Mouse (Mus musculus) heart, postnatal 36 days (tissue): Measurements from ENCODE around the gene Tfec. TPM values are rescaled to one million over a fixed set of nuclear protein-coding genes. Genes with fewer than 3 reads are reported as not detected.

Experiments used
- DNase-seq, 2 experiments: peaks; one replicate each; pipeline ENCODE4 v3.0.0; 2021 to 2022
- intact Hi-C: fragments of 180-260 bp; cut with DNase I; formaldehyde crosslinking; loops from one replicate; pipeline ENCODE4 v1.15.1; 2025
- total RNA-seq, 2 experiments: library from RNA; stranded (reverse); gene quantifications; 2 replicates each; pipeline ENCODE4 v1.2.3; 2021

Tfec gene
- under 1 TPM; 0.35 to 0.61 TPM for total RNA-seq

GRCm38 (mm10) chr6:16898251-16898862 lies at the start of gene Tfec:
TSS of gene Tfec (minus strand) at chr6:16898441.
- intact Hi-C loops = no loop called here
- DNase-seq = no peak

- DNase-seq = no peak
- intact Hi-C loops = no loop called here
These were observed 49.6 kb upstream of the Tfec start for GRCm38 (mm10) chr6:16947837-16948236.

DNA sequence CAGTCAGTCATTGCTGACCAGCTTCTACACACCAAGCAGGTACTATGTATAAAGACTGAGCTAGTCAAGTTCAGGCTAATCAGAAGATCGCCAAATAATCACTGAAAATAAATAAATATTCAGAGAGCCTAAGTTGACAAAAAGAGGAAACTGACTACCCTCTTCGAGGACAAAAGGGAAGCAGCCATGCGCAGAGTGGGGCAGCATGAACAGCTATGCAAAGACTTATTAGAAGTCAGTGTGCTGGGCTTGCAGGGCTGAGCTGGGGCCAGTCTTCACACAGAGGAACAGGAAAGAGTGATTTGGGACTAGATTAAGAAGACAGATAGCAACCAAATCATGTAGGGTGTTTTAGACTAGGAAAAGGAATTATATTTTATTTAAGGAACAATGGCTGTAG lies 45.3 kb upstream of the Tfec start:
- intact Hi-C loops = no loop called here

DNA sequence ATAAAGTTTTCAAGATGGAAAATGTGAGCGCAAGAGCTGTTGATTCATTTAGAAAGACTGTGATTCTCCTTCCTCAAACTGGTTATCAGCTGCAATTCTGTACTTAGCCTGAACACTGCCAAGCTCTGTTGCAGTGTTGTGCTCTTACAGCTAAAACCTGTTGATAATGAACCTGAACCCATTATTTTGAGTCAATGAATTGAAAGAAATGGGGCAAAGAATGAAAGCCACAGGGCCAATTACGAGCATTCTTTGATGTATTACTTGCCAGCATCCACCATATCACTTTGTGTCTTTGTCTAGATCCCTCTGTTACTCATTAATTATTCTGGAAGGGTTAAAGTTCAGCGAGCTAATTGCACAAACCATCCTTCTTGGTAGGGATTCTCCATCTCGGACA lies 44.2 kb upstream of the Tfec start:
- intact Hi-C loops = no loop called here
- DNase-seq = no peak

More for the DNA sequence above, 45.3 kb upstream of the Tfec start:
- no peak for DNase-seq

- intact Hi-C loops = no loop called here
- no peak for DNase-seq
These were observed 32.8 kb upstream of the Tfec start for GRCm38 (mm10) chr6:16931059-16931458.

DNA sequence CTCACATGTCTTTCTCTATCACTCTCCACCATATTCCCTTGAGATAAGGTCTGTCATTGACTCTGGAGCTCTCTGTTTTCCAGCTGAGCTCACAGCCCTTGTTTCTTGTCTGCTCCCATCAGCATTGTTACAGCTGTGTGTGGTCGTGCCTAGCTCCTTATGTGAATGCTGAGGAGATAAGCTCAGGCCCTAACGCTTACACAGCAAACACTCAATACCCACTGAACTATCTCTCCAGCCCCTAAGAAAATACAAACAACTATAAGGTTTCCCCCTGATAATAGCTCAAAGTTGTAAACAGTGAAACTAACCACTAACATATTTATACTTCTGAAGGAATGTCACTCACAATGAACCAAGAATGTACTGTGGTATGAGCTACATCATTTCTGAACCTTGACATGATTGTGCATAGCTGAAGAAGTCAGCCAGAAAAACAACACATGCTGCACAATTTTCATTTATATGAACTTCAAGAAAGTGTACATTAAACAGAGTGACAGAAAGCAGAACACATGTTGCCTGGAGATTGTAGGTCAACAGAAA lies 21.9 kb upstream of the Tfec start:
- DNase-seq = no peak
- intact Hi-C loops = no loop called here

GRCm38 (mm10) chr6:16891819-16892218 lies 6.4 kb downstream of the Tfec start:
- intact Hi-C loops = no loop called here
- DNase-seq = no peak

- no peak for DNase-seq
- intact Hi-C loops = no loop called here
These were observed 14.5 kb downstream of the Tfec start for GRCm38 (mm10) chr6:16883537-16884307.

DNA sequence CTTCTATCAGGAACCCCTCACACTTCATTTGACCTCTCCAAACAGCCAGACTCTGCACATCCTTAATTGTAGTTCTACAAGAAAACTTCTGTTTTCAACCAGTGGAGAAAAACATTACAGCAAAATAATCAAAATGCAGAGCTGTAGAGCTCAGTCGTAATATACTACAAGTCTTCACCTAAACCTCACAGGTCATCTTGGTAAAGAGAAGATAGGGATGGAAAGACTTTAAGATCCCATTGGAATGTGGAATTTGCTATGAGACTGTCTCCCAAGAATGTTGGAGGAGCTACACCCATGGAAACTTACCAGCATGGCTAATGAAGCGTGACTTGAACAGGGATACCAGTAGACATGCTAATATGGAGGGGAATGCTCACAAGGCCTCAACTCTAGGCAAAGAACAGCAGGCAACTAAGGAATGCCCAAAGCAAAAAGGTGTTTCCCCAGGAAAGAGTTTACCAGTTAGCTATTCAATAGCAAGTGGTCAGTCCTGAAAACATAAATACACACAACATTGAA lies 24.2 kb downstream of the Tfec start:
- no peak for DNase-seq
- intact Hi-C loops = no loop called here

DNA sequence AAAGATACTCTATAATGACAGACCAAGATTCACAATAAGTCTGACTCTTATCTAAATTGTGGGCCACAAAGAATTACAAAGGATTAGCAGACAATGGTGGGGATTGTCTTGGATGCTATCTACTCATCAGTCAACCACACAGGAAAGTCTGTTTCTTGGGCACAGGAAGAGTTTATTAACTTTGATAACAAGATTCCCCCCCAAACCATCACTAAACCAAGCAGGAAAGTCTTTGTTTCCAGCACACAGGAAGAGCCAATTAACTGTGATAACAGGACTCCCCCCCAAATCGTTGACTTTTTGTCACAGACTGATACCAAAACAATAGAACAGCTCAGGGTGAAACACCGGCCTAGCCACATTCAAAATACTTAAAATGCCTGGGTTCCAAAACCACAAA lies 28.2 kb downstream of the Tfec start:
- intact Hi-C loops = no loop called here
- no peak for DNase-seq

- intact Hi-C loops = no loop called here
These were observed 29.9 kb downstream of the Tfec start for GRCm38 (mm10) chr6:16868314-16868713.

DNA sequence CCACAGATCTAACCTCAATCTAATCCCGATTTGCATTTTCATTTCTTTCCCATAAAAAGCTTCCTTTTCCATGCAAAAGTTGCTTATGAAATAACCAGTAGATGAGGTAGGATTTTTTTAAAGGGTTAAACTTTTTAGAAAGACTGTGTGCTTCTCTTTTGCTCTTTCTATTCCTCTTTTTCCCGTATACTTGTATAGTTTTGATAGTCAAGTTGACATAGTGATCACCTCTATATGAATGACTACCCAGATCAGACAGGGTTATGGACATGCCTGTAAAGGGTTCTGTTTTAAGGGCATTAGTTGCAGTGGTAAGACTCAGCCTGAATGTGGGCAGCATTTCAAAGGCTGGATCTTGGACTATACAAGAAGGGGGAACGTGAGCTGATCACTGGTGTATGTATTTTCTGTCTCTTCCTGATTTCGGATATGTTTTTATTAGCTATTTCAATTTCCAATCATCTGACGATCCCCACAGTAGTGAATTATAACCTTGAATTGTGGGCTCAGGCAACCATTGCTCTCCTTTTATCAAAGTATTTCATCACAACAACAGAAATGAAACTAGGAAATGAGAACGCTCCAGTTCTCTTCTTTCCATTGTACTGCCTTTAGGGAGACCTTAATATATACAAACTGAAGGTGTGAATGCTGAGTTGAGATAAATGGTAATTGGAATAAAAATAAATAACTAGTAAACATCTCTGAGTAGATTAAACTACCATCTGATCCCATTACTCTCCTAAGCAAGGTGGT lies 35.3 kb downstream of the Tfec start:
- DNase-seq = no peak
- intact Hi-C loops = no loop called here

More at GRCm38 (mm10) chr6:16868314-16868713, 29.9 kb downstream of the Tfec start:
- DNase-seq = no peak

GRCm38 (mm10) chr6:16862050-16862449 lies 36.2 kb downstream of the Tfec start:
- DNase-seq = no peak
- intact Hi-C loops = no loop called here

- intact Hi-C loops = no loop called here
- no peak for DNase-seq
These were observed 42.2 kb downstream of the Tfec start for GRCm38 (mm10) chr6:16855879-16856545.

- DNase-seq = no peak
- intact Hi-C loops = no loop called here
These were observed 43.3 kb downstream of the Tfec start for GRCm38 (mm10) chr6:16854977-16855376.

- intact Hi-C loops = no loop called here
- DNase-seq = no peak
These were observed 51.7 kb downstream of the Tfec start for GRCm38 (mm10) chr6:16846521-16846920.

DNA sequence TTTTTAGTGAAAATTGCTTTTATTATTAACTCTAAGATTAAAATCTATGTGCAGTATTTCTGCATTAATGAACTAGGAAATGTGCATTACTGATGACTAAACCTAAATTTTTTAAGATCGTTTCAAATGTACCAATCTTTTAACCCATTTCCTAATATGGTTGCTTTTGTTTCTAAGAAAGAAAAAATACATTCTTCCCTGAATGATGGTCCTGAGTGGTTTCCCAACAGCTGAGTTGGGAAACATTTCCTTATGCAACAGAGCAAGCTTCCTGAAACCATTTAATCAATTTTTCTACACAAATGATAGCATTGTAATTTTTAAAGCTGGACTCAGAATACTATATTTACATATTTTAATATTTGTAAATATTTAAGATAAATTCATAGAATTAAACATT lies 62.6 kb downstream of the Tfec start:
- no peak for DNase-seq
- intact Hi-C loops = no loop called here

GRCm38 (mm10) chr6:16828304-16828703 lies 69.9 kb downstream of the Tfec start:
- DNase-seq = no peak

DNA sequence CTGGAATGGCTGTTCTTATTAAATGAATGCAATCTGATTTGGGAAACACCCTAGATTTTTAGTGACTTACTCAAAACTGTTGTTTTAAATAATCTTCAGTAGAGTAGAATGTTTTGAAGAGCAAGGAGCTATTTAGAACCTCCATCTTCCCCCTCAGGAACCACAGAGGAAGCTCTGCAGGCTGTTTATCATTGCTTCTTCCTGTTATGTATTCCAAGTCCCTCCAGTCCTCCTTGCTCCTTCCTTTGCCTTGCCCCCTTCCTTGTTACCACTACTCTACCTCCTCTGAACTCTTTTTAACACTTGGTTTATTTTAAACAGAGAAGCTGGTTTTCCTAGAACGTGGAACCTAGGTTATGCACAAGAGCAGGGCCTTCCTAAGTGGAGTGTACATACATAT lies 76.3 kb downstream of the Tfec start:
- DNase-seq = no peak

More at GRCm38 (mm10) chr6:16828304-16828703, 69.9 kb downstream of the Tfec start:
- intact Hi-C loops = no loop called here

DNA sequence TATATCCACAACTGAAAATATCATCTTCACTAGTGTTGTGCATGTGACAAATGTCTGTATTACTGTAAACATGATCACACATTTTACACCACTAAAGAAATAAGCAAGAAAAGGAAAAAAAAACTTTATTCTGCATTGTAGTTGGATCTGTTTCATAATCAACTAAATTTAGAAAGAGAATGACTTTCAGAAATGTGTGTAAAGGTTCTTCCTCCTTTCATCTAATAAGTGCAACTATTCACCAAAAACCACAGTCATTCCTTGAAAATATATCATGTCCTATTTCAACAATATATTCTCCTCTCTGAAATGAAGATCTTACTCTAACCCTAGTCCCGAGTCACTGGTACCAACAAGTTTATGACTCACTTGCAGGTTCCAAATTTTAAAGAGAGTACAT lies 91.9 kb downstream of the Tfec start:
- intact Hi-C loops = no loop called here
- DNase-seq = no peak

More for the DNA sequence above, 76.3 kb downstream of the Tfec start:
- intact Hi-C loops = no loop called here
